Comparison of ENCODE assay signal across 16 mouse cellular contexts in the genomic region with DNA sequence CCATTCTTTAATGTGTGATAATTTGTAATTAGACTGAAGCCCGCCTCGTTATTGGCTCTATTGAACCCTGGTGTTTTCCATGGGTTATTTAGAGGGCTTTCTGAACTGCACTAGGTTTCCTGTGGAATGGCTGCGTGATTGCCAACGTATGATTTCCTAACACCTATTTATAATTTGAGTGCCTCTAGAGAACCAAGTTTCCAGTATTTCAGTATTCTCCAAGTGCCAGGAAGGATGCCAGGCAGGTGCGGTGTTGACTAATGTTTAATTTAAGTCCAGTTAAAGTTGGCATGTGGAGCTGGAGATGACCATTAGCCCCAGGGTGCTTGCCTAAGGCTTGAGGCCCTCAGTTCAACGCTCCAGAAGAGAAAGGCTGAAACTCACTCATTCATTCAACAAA. TPM values are rescaled to one million over a fixed set of nuclear protein-coding genes. Genes with fewer than 3 reads are reported as not detected.
A peak's percentile ranks its signal among the peaks of the same experiment; 100 is the strongest.
DNase-seq lines count a peak whose midpoint lies in the region; ATAC-seq lines count a peak whose summit lies in the region.
"Had no signal": no experiment of that assay in that cellular context is flagged by ENCODE, and none has a peak within 500 bp of the region (broad histone marks: within the 10 kb centered on the region; RNA-seq: fewer than 3 reads in every experiment).

No protein-coding gene starts in this region.

- H3K27ac ChIP-seq in intestine, embryonic 16.5 days (ENCODE audit: low read length): no peak overlapping the region
- H3K27ac ChIP-seq: forebrain, embryonic 10.5 days; heart, adult 2 months; heart, embryonic 13.5 days; hindbrain, embryonic 14.5 days; limb, embryonic 12.5 days; neural tube, embryonic 15.5 days had no signal

- no peaks in the 10 kb centered on the region for H3K9me3 ChIP-seq in intestine, embryonic 16.5 days (ENCODE audit: control insufficient read depth, low read length)
- H3K9me3 ChIP-seq: forebrain, embryonic 10.5 days; heart, embryonic 13.5 days; limb, embryonic 12.5 days; neural tube, embryonic 15.5 days had no signal

- DNase-seq in kidney, adult 18-20 months: peak; percentile 18
- no peak for DNase-seq in kidney, postnatal 10 days
- peak; percentile 16 for DNase-seq in kidney, postnatal 14 days
- peak; percentile 73 to 79 for DNase-seq in lung, adult 18-20 months
- peak; percentile 86 for DNase-seq in lung, postnatal 36 days
- DNase-seq in left cerebral cortex, adult 9 months (ENCODE audit: low spot score in 2 of 2): no peak

- no peaks in the 10 kb centered on the region for H3K4me1 ChIP-seq in intestine, embryonic 16.5 days (ENCODE audit: control insufficient read depth, insufficient read depth, low read length)

- H3K27me3 ChIP-seq in intestine, embryonic 16.5 days (replicated peaks; ENCODE audit: control insufficient read depth, insufficient read depth, low read length): no peaks in the 10 kb centered on the region
- H3K27me3 ChIP-seq: heart, embryonic 13.5 days; limb, embryonic 12.5 days; neural tube, embryonic 15.5 days had no signal

- no peak overlapping the region for H3K4me2 ChIP-seq in intestine, embryonic 16.5 days (ENCODE audit: low read depth, low read length)
- H3K4me2 ChIP-seq: heart, embryonic 13.5 days; hindbrain, embryonic 14.5 days; limb, embryonic 12.5 days; liver, embryonic 11.5 days; midbrain, embryonic 11.5 days; neural tube, embryonic 15.5 days had no signal

- no peak for ATAC-seq in intestine, embryonic 16.5 days
- ATAC-seq: liver, postnatal 0 days had no signal

- no peak overlapping the region for H3K4me3 ChIP-seq in intestine, embryonic 16.5 days (ENCODE audit: low read length)
- H3K4me3 ChIP-seq: forebrain, embryonic 10.5 days; heart, adult 2 months; heart, embryonic 13.5 days; limb, embryonic 12.5 days; neural tube, embryonic 15.5 days had no signal

- H3K36me3 ChIP-seq in intestine, embryonic 16.5 days (ENCODE audit: control insufficient read depth, insufficient read depth, low read length): no peaks in the 10 kb centered on the region
- H3K36me3 ChIP-seq: forebrain, embryonic 10.5 days; heart, embryonic 13.5 days; limb, embryonic 12.5 days; neural tube, embryonic 15.5 days had no signal

- WGBS in intestine, embryonic 16.5 days: 65% methylated on average over 6 of the region's 6 CpGs

- H3K9ac ChIP-seq in intestine, embryonic 16.5 days (ENCODE audit: low read depth, low read length): no peak overlapping the region
- H3K9ac ChIP-seq: heart, embryonic 13.5 days; hindbrain, embryonic 14.5 days; limb, embryonic 12.5 days; liver, postnatal 0 days; neural tube, embryonic 15.5 days had no signal

RNA-seq across cellular contexts. Expression of a gene that starts 14.3 kb away (rescaled TPM):
- polyA plus RNA-seq in intestine, embryonic 16.5 days (2015; fragmentation: Nextera tagmentation; extraction: Ambion mirVana): 33.3 and 37.6 TPM in 2 replicates

RNA-seq across cellular contexts. Expression of a gene that starts 18.5 kb away (rescaled TPM):
- 4.3 and 5.2 TPM in 2 replicates for polyA plus RNA-seq in intestine, embryonic 16.5 days (2015; fragmentation: Nextera tagmentation; extraction: Ambion mirVana)

Comparison
In these comparisons a context has a peak if more than half of its experiments do, and no peak if none do; other contexts are left out.
1. DNase-seq: peak in kidney, adult 18-20 months (single experiment), kidney, postnatal 14 days (single experiment), lung, adult 18-20 months (2 of 2) and lung, postnatal 36 days (single experiment); none in kidney, postnatal 10 days (single experiment) and left cerebral cortex, adult 9 months (0 of 2).